Mouse (Mus musculus) E14TG2a.4 (cell line): ENCODE results near the gene Prpf19.

Experiments
- H3K27me3 ChIP-seq: 2 replicates; pipeline ENCODE4 v1.6.1; 2014; ENCODE audit warnings: low read length, control low read depth; ENCODE audit not compliant: insufficient read depth
- H3K36me3 ChIP-seq: 2 replicates; pipeline ENCODE4 v1.6.1; 2014; ENCODE audit warnings: low read length, control low read depth; ENCODE audit not compliant: insufficient read depth
- H3K4me1 ChIP-seq: replicated peaks from 2 replicates; pipeline ENCODE4 v1.6.1; 2014; ENCODE audit warnings: low read depth, low read length, control low read depth
- H3K4me3 ChIP-seq: replicated peaks from 2 replicates; pipeline ENCODE4 v1.5.1; 2014; ENCODE audit warnings: mild to moderate bottlenecking, low read length
- H3K9me3 ChIP-seq: 2 replicates; pipeline ENCODE4 v1.6.1; 2014; ENCODE audit warnings: low read length, control low read depth
- CTCF ChIP-seq: conservative IDR thresholded peaks from 2 replicates; pipeline ENCODE4 v1.5.1; 2014; ENCODE audit warnings: low read length
- NANOG ChIP-seq: IDR thresholded peaks from 2 replicates; pipeline ENCODE4 v1.6.1; 2014; ENCODE audit warnings: borderline replicate concordance, low read length, mixed read lengths
- POU5F1 ChIP-seq: IDR thresholded peaks from 2 replicates; pipeline ENCODE4 v1.6.1; 2014; ENCODE audit warnings: low read length, borderline replicate concordance

The Prpf19 gene

DNA sequence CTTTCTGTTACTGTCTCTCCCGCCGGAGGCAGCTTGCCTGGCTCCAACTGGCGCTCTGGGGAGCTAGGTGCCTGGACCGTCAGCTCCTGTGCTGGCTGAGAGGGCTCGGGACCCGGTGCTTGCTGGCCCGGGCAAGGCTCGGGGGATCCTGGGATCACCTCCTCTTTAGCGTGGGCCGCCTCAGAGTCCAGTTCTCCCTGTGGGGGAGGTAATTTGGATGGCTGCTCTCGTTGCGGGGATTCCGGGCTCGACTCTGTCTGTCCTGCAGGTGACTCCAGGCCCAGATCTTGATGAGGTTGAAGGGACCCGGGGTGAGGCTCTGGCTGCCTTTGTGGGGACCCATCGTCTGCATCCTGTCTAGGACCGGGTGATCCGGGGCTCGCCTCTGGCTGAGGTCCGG lies 53.4 kb downstream of the Prpf19 start:
- Histone ChIP-seq H3K27me3 (peaks cover 6% of the 10 kb centered on the region), H3K9me3 (no peaks in the 10 kb centered on the region), H3K36me3 (peaks cover 45% of the 10 kb centered on the region), H3K4me1 (peaks cover 44% of the 10 kb centered on the region), H3K4me3 (peak overlapping the region; percentile 99)
- TF ChIP-seq NANOG (no peak), CTCF (no peak), POU5F1 (no peak)

DNA sequence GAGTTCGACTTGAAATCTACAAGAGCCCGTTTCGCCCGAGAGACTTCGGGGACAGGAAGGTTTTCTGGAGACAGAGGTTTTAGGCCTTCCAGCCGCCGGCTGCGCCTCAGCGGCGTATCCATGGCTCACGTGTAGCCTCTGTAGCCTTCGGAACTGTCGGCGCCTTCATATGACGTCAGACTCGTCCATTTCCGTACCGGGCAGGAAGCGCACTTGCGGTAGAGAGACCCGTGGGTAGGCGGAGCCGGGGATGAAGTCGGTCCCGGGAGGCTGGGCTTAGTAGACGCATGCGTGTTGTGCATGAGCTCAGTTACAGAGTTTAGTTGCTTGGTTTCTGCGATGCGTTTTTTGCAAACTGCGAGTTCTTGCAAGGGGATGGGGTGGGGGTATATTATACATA lies 54.1 kb downstream of the Prpf19 start, which contains the start of gene Ccdc86:
Ccdc86 (minus strand) TSS at position 155 of the 400 bp plus-strand sequence.
- H3K4me3 ChIP-seq = peak within 1 kb of the TSS; percentile 99
- peaks cover 38% of the 10 kb centered on the region for H3K36me3 ChIP-seq
- H3K4me1 ChIP-seq = peaks cover 44% of the 10 kb centered on the region
- H3K27me3 ChIP-seq = peaks cover 13% of the 10 kb centered on the region
- H3K9me3 ChIP-seq = no peaks in the 10 kb centered on the region
- no peak for TF ChIP-seq POU5F1

DNA sequence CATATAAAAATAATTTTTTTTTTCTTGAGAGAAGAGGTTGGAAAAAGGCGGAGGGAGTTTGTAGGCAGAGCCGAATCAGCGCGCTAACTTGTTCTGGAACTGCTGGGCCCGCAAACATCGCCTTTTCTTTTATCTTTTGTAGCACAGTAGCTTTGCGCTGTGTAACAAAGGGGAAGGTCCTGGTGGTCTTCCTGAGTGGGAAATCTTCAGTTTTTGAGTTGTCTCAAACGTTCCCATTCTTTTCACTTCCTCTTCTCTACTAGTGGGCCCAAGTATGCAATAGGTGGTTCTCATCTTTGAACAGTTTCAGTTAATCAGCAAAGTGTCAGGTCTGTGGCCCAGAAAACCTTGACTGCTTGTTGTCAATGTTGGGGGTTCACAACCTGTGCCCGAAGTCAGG lies 54.5 kb downstream of the Prpf19 start:
- Histone ChIP-seq H3K27me3 (peaks cover 16% of the 10 kb centered on the region), H3K4me3 (peak overlapping the region; percentile 99), H3K9me3 (no peaks in the 10 kb centered on the region), H3K4me1 (peaks cover 44% of the 10 kb centered on the region), H3K36me3 (peaks cover 34% of the 10 kb centered on the region)
- TF ChIP-seq NANOG (no peak), CTCF (no peak), POU5F1 (no peak)

GRCm38 (mm10) chr19:10952021-10952939 lies 57.2 kb downstream of the Prpf19 start:
- TF ChIP-seq NANOG (no peak), POU5F1 (no peak), CTCF (no peak)
- Histone ChIP-seq H3K4me3 (no peak overlapping the region), H3K36me3 (peaks cover 6% of the 10 kb centered on the region), H3K27me3 (peaks cover 20% of the 10 kb centered on the region), H3K4me1 (peaks cover 29% of the 10 kb centered on the region), H3K9me3 (no peaks in the 10 kb centered on the region)
